Mouse (Mus musculus) kidney, adult 2 months (tissue): ENCODE measurements around the gene Exd2.

ENCODE experiments used
- CTCF ChIP-seq: fragments of 200-500 bp; conservative IDR thresholded peaks from 2 replicates; pipeline ENCODE4 v1.5.1; 2011; ENCODE audit warnings: low read depth, mild to moderate bottlenecking, control low read depth, low read length, moderate library complexity, mixed read lengths; ENCODE audit not compliant: insufficient read depth, insufficient read length
- POLR2A ChIP-seq: fragments of 200-500 bp; IDR thresholded peaks from one replicate; pipeline ENCODE4 v1.6.1; 2011; ENCODE audit warnings: low read depth, low read length, control low read depth

DNA sequence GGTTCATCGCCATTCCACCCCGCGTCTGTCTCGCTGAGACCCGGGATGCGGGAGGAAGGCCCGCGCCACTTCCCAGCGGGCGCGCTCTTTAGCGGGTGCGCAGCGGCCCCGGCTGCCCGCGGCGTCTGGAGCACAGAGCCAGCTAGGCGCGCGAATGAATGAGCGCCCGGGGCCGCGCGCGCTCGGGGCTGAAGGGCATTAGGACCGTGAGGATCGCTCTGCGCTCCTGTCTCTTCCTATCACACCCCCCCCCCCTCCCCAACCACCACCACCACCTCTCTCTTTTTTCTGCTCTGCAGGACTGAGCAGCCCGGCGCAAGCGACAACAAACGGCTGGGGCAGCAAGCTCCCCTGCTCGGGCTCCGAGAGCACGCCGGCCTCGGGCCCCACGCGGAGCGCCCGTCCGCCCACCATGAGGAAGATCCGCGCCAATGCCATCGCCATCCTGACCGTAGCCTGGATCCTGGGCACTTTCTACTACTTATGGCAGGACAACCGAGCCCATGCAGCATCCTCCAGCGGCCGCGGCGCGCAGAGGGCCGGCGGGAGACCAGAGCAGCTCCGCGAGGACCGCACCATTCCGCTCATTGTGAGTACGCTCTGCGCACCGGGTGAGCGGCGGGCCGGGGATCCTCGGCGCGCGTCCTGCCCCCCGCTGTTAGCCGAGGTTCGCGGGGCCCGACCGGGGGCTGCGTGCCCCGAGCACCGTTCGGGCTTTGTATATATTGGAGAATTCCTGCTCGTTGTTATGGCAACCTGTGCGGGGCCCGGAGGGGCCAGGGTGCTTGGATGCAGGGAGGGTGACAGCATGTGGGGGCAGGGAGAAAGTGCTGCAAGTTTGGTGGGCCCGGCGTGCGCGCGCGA lies 56.1 kb downstream of the Exd2 start:
- TF ChIP-seq CTCF (no peak), POLR2A (no peak)
